In the genomic region with DNA sequence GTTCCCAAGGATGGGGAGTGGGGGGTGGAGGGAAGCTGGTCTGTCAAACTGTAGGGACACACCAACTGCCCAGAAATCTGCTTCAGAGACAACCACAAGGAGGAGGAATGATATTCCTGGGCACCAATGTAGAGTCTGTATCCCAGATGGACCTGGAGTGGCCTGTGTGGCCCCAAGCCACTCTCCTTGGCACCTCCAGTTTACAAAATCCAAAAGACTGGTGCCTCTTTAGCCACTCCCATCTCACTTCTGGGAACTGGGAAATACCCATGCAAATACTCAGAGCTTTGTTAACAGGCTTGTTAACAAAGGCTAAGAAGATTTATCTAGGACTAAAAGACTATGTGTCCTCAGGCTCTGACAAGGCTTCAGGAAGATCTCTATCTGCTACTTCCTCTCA, we compare ENCODE assay signal across 11 mouse cellular contexts. TPM values are rescaled to one million over a fixed set of nuclear protein-coding genes. Genes with fewer than 3 reads are reported as not detected.
DNase-seq lines count a peak whose midpoint lies in the region; ATAC-seq and TF ChIP-seq lines count a peak whose summit lies in the region.
"Had no signal": no experiment of that assay in that cellular context is flagged by ENCODE, and none has a peak within 500 bp of the region (broad histone marks: within the 10 kb centered on the region; RNA-seq: fewer than 3 reads in every experiment).

No protein-coding gene starts in this region.

- H3K9ac ChIP-seq in embryonic facial prominence, embryonic 13.5 days = no peak overlapping the region
- H3K9ac ChIP-seq in liver, embryonic 13.5 days = peak overlapping the region; percentile 72

- peak overlapping the region; percentile 54 for H3K27ac ChIP-seq in left cerebral cortex, adult 2 months
- peak overlapping the region; percentile 77; the same call in 1 of the 2 replicates for H3K27ac ChIP-seq in embryonic facial prominence, embryonic 13.5 days
- H3K27ac ChIP-seq in liver, embryonic 13.5 days = peak overlapping the region; percentile 99

- no peak for ATAC-seq in embryonic facial prominence, embryonic 13.5 days (ENCODE audit: insufficient number of reproducible peaks, insufficient read depth, low FRiP score, low TSS enrichment, low read depth)
- ATAC-seq in liver, embryonic 13.5 days (ENCODE audit: low read depth) = peak; percentile 41
- no peak for ATAC-seq in frontal cortex, adult (ENCODE audit: low TSS enrichment)
- ATAC-seq: midbrain, embryonic 16.5 days had no signal

- no peaks in the 10 kb centered on the region for H3K27me3 ChIP-seq in embryonic facial prominence, embryonic 13.5 days
- no peaks in the 10 kb centered on the region for H3K27me3 ChIP-seq in liver, embryonic 13.5 days

- H3K4me2 ChIP-seq in embryonic facial prominence, embryonic 13.5 days = no peak overlapping the region
- H3K4me2 ChIP-seq in liver, embryonic 13.5 days = peak overlapping the region; percentile 62

- intact Hi-C loops in left cerebral cortex, adult 2 months (cut with DNase I) = no loop called here
- intact Hi-C loops in left cerebral cortex, postnatal 10 days (cut with DNase I) = no loop called here

- no peak for TF ChIP-seq CTCF in left cerebral cortex, adult 2 months (IDR thresholded peaks at IDR 0.05)

- peaks cover 28% of the 10 kb centered on the region for H3K4me1 ChIP-seq in embryonic facial prominence, embryonic 13.5 days
- peaks cover 94% of the 10 kb centered on the region for H3K4me1 ChIP-seq in liver, embryonic 13.5 days (replicated peaks)

- H3K9me3 ChIP-seq in embryonic facial prominence, embryonic 13.5 days = no peaks in the 10 kb centered on the region
- no peaks in the 10 kb centered on the region for H3K9me3 ChIP-seq in liver, embryonic 13.5 days (replicated peaks)

- peaks cover 49% of the 10 kb centered on the region for H3K36me3 ChIP-seq in embryonic facial prominence, embryonic 13.5 days
- H3K36me3 ChIP-seq in liver, embryonic 13.5 days = peaks cover 28% of the 10 kb centered on the region

- no peak overlapping the region for H3K4me3 ChIP-seq in left cerebral cortex, adult 2 months
- no peak overlapping the region for H3K4me3 ChIP-seq in embryonic facial prominence, embryonic 13.5 days
- peak overlapping the region; percentile 25 for H3K4me3 ChIP-seq in liver, embryonic 13.5 days (replicated peaks)

- DNase-seq in left cerebral cortex, adult 2 months (ENCODE audit: extremely low spot score in 1 of 2, low spot score in 2 of 2) = no peak
- no peak for DNase-seq in left cerebral cortex, postnatal 10 days (ENCODE audit: extremely low spot score in 1 of 2, low spot score in 2 of 2)
- DNase-seq in NIH3T3 (ENCODE audit: low read depth) = peak; percentile 27
- DNase-seq in liver, embryonic 13.5 days = no peak
- no peak for DNase-seq in thymus, postnatal 10 days (ENCODE audit: low spot score in 2 of 2)
- no peak for DNase-seq in left cerebral cortex, adult 9 months (ENCODE audit: low spot score in 2 of 2)
- DNase-seq: kidney, adult 18-20 months; right cerebral cortex, postnatal 25 days had no signal

RNA-seq across cellular contexts. Expression of a gene that starts 54.1 kb away (rescaled TPM):
- total RNA-seq in left cerebral cortex, adult 2 months (2021) = 10 to 100 TPM; 40.7 to 47.8 TPM
- total RNA-seq in left cerebral cortex, postnatal 10 days (2021) = 10 to 100 TPM; 38.5 to 40.1 TPM
- polyA plus RNA-seq in embryonic facial prominence, embryonic 13.5 days (2015; fragmentation: Nextera tagmentation; extraction: Ambion mirVana) = 51.1 and 51.3 TPM in 2 replicates
- polyA plus RNA-seq in liver, embryonic 13.5 days (2015; fragmentation: Nextera tagmentation; extraction: Ambion mirVana) = 14.4 and 19.8 TPM in 2 replicates
